Mouse (Mus musculus) ES-Bruce4 (cell line): Measurements from ENCODE around the gene Efnb2. TPM values are rescaled to one million over a fixed set of nuclear protein-coding genes. Genes with fewer than 3 reads are reported as not detected.
A peak's percentile ranks its signal among the peaks of the same experiment; 100 is the strongest.

ENCODE experiments used
- H3K27ac ChIP-seq: 2 replicates; pipeline ENCODE4 v1.5.1; 2012; ENCODE audit warnings: low read length, inconsistent platforms; ENCODE audit not compliant: insufficient read depth
- H3K27me3 ChIP-seq: 2 replicates; pipeline ENCODE4 v1.6.1; 2012; ENCODE audit warnings: mild to moderate bottlenecking, low read length, inconsistent platforms; ENCODE audit not compliant: control insufficient read depth, poor library complexity, insufficient read depth, severe bottlenecking
- H3K36me3 ChIP-seq: 2 replicates; pipeline ENCODE4 v1.6.1; 2012; ENCODE audit warnings: inconsistent platforms, mild to moderate bottlenecking, low read length, moderate library complexity; ENCODE audit not compliant: control insufficient read depth, poor library complexity, insufficient read depth, severe bottlenecking
- H3K4me1 ChIP-seq: one replicate; pipeline ENCODE4 v1.8.1; 2011; ENCODE audit warnings: low read length; ENCODE audit not compliant: control insufficient read depth, insufficient read depth
- H3K4me3 ChIP-seq: 2 replicates; pipeline ENCODE4 v1.5.1; 2011; ENCODE audit warnings: low read depth, mild to moderate bottlenecking, low read length
- H3K9ac ChIP-seq: 2 replicates; pipeline ENCODE4 v1.6.1; 2012; ENCODE audit warnings: low read depth, mild to moderate bottlenecking, inconsistent platforms; ENCODE audit not compliant: poor library complexity, severe bottlenecking
- H3K9me3 ChIP-seq: replicated peaks from 2 replicates; pipeline ENCODE4 v1.6.1; 2012; ENCODE audit warnings: mild to moderate bottlenecking, low read length, inconsistent platforms; ENCODE audit not compliant: control insufficient read depth, poor library complexity, insufficient read depth, severe bottlenecking
- CTCF ChIP-seq: IDR thresholded peaks from one replicate; pipeline ENCODE4 v1.8.1; 2011; ENCODE audit warnings: low read depth, low read length
- EP300 ChIP-seq: IDR thresholded peaks from 2 replicates; pipeline ENCODE4 v1.6.1; 2011; ENCODE audit warnings: low read depth, low read length; ENCODE audit not compliant: insufficient read depth
- POLR2A ChIP-seq: IDR thresholded peaks from one replicate; pipeline ENCODE4 v1.8.1; 2011; ENCODE audit warnings: low read length; ENCODE audit not compliant: insufficient read depth
- polyA plus RNA-seq: library from polyadenylated mRNA; stranded (reverse); fragments of >200 nt; gene quantifications from 2 replicates; pipeline ENCODE4 v1.2.4, GENCODE M21; 2011; ENCODE audit warnings: low read depth; ENCODE audit not compliant: missing spikeins, insufficient read depth, insufficient read length

Efnb2 gene
- polyA plus RNA-seq, 1 experiment = 22.8 TPM

DNA sequence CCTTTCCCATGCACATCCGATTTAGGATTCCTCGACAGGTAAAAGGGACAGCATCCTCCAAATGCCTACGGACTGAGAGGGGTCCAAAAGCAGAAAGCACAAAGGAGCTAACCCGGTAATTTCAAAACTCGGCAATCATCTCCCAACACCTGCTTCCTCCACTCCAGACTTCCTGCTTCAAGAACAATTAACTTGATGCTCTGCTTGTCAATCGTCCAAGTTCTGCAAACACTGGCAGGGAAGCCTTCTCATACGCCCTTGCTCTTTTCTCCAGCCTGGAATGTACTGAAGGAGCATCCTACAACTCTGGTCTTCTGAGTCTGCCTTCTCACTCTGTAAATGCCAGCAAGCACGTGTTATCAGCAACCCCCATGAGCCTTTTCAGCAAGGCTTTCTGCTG is 37.6 kb downstream of the Efnb2 start:
- Histone ChIP-seq H3K36me3 (no peaks in the 10 kb centered on the region), H3K4me3 (no peak overlapping the region), H3K4me1 (peaks cover 3% of the 10 kb centered on the region), H3K9ac (no peak overlapping the region), H3K27me3 (no peaks in the 10 kb centered on the region), H3K9me3 (no peaks in the 10 kb centered on the region), H3K27ac (no peak overlapping the region)
- TF ChIP-seq CTCF = no peak
- TF ChIP-seq POLR2A = no peak
- no peak for TF ChIP-seq EP300

DNA sequence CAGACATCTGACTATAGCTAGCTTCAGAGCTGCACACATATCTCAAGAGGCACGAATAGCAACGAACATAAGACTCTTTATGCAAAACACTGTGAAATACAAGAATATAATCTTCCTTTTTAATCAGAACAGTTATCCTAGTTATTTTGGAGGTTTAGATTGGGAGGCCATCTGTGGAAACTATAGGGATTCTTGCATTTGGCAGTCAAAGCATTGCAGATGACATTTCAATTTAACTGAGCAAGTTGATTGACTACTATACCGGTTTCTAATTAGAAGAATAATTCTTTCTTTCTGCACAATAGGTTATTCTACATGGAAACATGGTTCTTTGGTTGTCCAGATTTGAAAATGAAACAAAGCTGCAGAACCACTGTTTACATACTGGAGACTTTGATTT is 38.6 kb downstream of the Efnb2 start:
- Histone ChIP-seq H3K4me3 (no peak overlapping the region), H3K27ac (no peak overlapping the region), H3K27me3 (no peaks in the 10 kb centered on the region), H3K4me1 (peaks cover 3% of the 10 kb centered on the region), H3K9ac (no peak overlapping the region), H3K36me3 (no peaks in the 10 kb centered on the region), H3K9me3 (no peaks in the 10 kb centered on the region)
- TF ChIP-seq EP300 (no peak), POLR2A (no peak), CTCF (no peak)

DNA sequence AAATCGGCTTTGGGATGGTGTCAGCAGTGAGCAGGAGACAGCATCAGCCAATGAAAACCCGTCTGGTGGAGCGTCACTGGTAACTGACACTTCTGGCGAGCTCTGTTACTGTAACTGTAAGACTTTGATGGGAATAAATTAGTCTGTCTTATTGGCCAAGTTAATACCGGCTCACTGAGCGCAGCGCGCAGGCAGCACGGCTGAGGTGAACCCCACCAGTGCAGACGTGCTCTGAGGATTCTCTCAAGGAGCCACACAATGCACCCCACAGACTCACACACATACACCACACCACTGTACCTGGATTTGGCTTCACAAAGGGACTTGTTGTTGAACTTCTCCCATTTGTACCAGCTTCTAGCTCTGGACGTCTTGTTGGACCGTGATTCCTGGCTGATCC is 39.0 kb downstream of the Efnb2 start:
- Histone ChIP-seq H3K9ac (no peak overlapping the region), H3K4me1 (peaks cover 3% of the 10 kb centered on the region), H3K4me3 (no peak overlapping the region), H3K9me3 (no peaks in the 10 kb centered on the region), H3K36me3 (no peaks in the 10 kb centered on the region), H3K27me3 (no peaks in the 10 kb centered on the region), H3K27ac (no peak overlapping the region)
- no peak for TF ChIP-seq EP300
- no peak for TF ChIP-seq POLR2A
- no peak for TF ChIP-seq CTCF

DNA sequence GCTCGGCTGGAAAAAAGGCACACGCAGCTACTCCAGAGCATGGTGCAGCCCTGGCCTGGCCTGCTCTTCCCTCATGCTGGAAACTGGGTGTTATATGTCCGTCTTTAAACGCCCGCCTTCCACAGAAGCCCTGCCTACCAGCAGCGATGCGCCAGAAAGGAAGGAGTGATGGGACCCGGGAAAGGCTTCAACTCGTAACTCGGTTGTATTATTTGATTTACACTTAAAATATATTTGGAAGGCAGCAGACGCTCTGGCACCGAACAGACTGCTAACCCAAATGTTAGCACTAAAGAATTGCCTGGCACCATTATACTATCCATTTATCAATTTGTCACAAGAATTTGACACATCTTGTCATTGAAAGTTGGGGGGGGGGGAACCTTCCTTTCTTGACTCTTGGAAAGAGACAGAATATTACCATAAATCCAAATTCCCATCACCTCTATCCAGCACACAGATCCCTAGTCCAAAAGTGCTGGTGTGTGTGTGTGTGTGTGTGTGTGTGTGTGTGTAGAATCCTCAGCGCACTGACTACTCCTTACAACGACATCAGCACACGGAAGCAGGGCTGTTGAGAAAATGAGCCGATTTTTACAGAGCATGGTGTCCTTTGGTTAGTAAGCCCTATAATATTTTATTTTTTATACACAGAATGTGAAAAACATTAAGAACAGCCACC is 39.7 kb downstream of the Efnb2 start:
- peaks cover 3% of the 10 kb centered on the region for H3K4me1 ChIP-seq
- H3K36me3 ChIP-seq = no peaks in the 10 kb centered on the region
- no peak overlapping the region for H3K27ac ChIP-seq
- no peak for TF ChIP-seq CTCF
- TF ChIP-seq EP300 = no peak
- no peak for TF ChIP-seq POLR2A
- H3K9ac ChIP-seq = no peak overlapping the region
- H3K4me3 ChIP-seq = peak overlapping the region; percentile 49
- no peaks in the 10 kb centered on the region for H3K27me3 ChIP-seq
- H3K9me3 ChIP-seq = no peaks in the 10 kb centered on the region

DNA sequence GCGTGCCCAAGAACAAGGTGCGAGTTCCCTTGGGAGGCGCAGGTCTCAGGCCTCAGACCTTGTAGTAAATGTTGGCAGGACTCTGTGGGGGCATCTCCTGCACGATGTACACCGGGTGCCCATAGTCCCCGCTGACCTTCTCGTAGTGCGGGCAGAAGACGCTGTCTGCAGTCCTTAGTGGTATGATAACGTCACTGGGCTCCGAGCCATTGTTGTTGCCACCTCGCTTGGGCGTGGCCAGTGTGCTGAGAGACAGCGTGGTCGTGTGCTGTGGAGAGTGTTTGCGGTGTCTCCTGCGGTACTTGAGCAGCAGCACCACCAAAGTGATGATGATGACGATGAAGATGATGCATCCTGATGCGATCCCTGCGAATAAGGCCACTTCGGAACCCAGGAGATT is 40.5 kb downstream of the Efnb2 start:
- no peak for TF ChIP-seq EP300
- TF ChIP-seq POLR2A = no peak
- Histone ChIP-seq H3K27ac (no peak overlapping the region), H3K4me1 (peaks cover 3% of the 10 kb centered on the region), H3K4me3 (peak overlapping the region; percentile 49), H3K9me3 (no peaks in the 10 kb centered on the region), H3K27me3 (no peaks in the 10 kb centered on the region), H3K9ac (0 out of 2 replicates have a peak overlapping the region, but pooled peaks have one; percentile 3), H3K36me3 (no peaks in the 10 kb centered on the region)

DNA sequence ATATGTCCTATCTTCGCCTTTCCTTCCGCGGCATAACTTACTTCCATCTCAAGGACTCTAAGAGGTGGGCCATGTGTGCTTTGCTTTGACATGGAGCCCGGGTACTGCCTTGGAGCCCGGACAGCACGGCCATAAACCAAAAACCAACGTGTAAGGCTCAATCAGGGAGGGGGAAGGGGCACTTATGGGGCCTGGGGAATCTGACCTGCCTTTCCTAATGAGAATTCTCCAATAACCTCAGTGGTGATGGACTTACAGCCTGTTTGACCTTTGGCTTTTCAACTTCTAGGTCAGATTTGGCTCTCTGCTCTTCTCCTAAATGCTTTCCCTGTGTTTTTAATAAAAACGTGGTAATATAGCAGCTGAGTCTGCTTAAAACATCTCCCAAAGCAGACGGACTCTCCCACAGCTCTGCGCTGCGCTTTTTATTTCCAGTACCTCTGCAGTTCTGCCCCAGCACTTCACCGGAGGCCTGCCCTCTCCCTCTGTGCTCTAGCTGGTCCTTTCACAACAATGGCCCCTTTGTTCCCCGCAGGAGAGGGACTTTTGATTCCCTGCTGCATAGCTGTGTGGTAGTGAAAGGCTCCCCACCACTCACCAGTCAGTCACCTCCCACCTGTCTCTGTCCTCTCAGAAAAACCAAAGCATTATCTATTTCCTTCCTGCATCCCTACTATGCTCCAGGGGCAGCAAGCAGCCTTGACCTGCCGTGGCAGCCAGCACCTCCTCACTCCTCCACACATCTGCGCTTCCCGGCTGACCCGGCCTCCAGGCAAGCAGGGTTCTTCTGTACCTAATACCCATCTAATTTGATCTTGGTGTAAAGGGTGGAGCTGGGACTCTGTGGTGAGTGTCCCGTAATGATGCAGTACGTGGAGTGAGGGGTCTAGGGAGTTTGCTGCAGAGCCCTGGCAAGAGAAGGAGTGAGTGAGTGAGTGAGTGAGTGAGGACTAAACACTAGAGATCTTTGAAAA is 41.5 kb downstream of the Efnb2 start:
- H3K9me3 ChIP-seq = no peaks in the 10 kb centered on the region
- H3K36me3 ChIP-seq = no peaks in the 10 kb centered on the region
- TF ChIP-seq CTCF = no peak
- TF ChIP-seq EP300 = peak; percentile 77
- no peak for TF ChIP-seq POLR2A
- H3K9ac ChIP-seq = peak overlapping the region; percentile 3; the same call in 1 of the 2 replicates
- H3K27ac ChIP-seq = peak overlapping the region; percentile 64
- peaks cover 2% of the 10 kb centered on the region for H3K4me1 ChIP-seq
- peak overlapping the region; percentile 49 for H3K4me3 ChIP-seq
- no peaks in the 10 kb centered on the region for H3K27me3 ChIP-seq
